Comparison of ENCODE assay signal across 31 mouse cellular contexts in the genomic region with DNA sequence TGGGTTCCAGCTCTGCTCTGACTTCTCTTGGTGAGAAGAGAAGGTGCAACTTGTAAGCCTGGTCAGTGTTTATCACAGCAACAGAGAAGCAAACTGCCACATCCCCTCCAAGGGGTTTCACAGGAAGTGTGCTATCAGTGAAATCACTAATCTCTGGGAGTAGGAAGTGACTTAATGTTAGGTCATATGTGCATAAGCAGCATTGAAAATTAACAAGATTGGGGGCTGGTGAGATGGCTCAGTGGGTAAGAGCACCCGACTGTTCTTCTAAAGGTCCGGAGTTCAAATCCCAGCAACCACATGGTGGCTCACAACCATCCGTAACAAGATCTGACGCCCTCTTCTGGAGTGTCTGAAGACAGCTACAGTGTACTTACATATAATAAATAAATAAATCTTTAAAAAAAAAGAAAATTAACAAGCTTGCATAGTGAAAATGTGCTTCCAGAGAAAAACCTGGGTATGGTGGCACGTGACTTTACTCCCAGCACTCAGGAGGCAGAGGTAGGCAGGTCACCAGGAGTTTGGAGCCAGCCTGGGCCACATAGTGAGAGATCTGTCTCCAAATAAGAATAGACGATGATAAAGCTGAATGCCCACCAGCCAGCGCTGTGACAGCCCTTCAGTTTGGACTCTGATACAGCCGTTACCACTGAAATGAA. TPM values are rescaled to one million over a fixed set of nuclear protein-coding genes. Genes with fewer than 3 reads are reported as not detected.
DNase-seq lines count a peak whose midpoint lies in the region; ATAC-seq and TF ChIP-seq lines count a peak whose summit lies in the region.
"Had no signal": no experiment of that assay in that cellular context is flagged by ENCODE, and none has a peak within 500 bp of the region (broad histone marks: within the 10 kb centered on the region; RNA-seq: fewer than 3 reads in every experiment).

No protein-coding gene starts in this region.

- H3K9me3 ChIP-seq in limb, embryonic 10.5 days (replicated peaks) = peaks cover 8% of the 10 kb centered on the region; the same call in 1 of the 2 replicates
- peaks cover 3% of the 10 kb centered on the region; the same call in 1 of the 2 replicates for H3K9me3 ChIP-seq in heart, embryonic 12.5 days (replicated peaks)
- H3K9me3 ChIP-seq: forebrain, embryonic 15.5 days; hindbrain, embryonic 15.5 days had no signal

- H3K4me2 ChIP-seq in heart, embryonic 12.5 days = no peak overlapping the region
- H3K4me2 ChIP-seq: embryonic facial prominence, embryonic 13.5 days; forebrain, embryonic 12.5 days; forebrain, embryonic 15.5 days; heart, embryonic 13.5 days; hindbrain, embryonic 15.5 days; intestine, embryonic 15.5 days had no signal

- 58% methylated on average over 8 of the region's 8 CpGs for WGBS in bone marrow, adult 2 months
- 89% methylated on average over 8 of the region's 8 CpGs for WGBS in limb, embryonic 10.5 days
- 80% methylated on average over 8 of the region's 8 CpGs for WGBS in heart, embryonic 12.5 days

- peak; percentile 96 for DNase-seq in 416B (ENCODE audit: low read depth)
- DNase-seq in A20 (ENCODE audit: low read depth, low spot score) = peak; percentile 29
- DNase-seq in limb, embryonic 10.5 days (ENCODE audit: low spot score) = no peak
- no peak for DNase-seq in urinary bladder, adult 18-20 months (ENCODE audit: low spot score in 2 of 2)
- DNase-seq in left cerebral cortex, postnatal 10 days (ENCODE audit: extremely low spot score in 1 of 2, low spot score in 2 of 2) = no peak
- DNase-seq: adrenal gland, postnatal 10 days; adrenal gland, postnatal 36 days; B cell, adult 2 months; cerebellum, adult 11 months; cerebellum, adult 2 months; cerebellum, adult 9-11 months; cerebellum, postnatal 25 days; embryo, embryonic 11 days; gastrocnemius, postnatal 25 days; heart, postnatal 14 days; heart, postnatal 4 days had no signal

- no peaks in the 10 kb centered on the region for H3K27me3 ChIP-seq in limb, embryonic 10.5 days (ENCODE audit: low read depth, poor library complexity, severe bottlenecking)
- H3K27me3 ChIP-seq in heart, embryonic 12.5 days (replicated peaks) = no peaks in the 10 kb centered on the region
- H3K27me3 ChIP-seq: CH12.LX; embryonic facial prominence, embryonic 13.5 days; forebrain, embryonic 12.5 days; forebrain, embryonic 15.5 days; heart, embryonic 13.5 days; hindbrain, embryonic 15.5 days; intestine, embryonic 15.5 days had no signal

- intact Hi-C loops in left cerebral cortex, postnatal 10 days (cut with DNase I) = loop anchor here (5.0 kb wide), 1 partner anchor 77 kb away; no protein-coding TSS in a partner anchor

- H3K4me1 ChIP-seq in bone marrow, adult 2 months (ENCODE audit: control insufficient read depth, insufficient read depth, low read length) = no peaks in the 10 kb centered on the region; the same call in 1 of the 2 replicates
- H3K4me1 ChIP-seq in limb, embryonic 10.5 days = no peaks in the 10 kb centered on the region
- no peaks in the 10 kb centered on the region for H3K4me1 ChIP-seq in heart, embryonic 12.5 days (replicated peaks)
- H3K4me1 ChIP-seq: embryonic facial prominence, embryonic 10.5 days; embryonic facial prominence, embryonic 13.5 days; forebrain, embryonic 12.5 days; forebrain, embryonic 15.5 days; heart, embryonic 13.5 days; hindbrain, embryonic 15.5 days; intestine, embryonic 15.5 days had no signal

- peak; percentile 39; the same call in 1 of the 2 replicates for ATAC-seq in megakaryocyte, adult 5-6 weeks (ENCODE audit: poor library complexity, severe bottlenecking)
- no peak for ATAC-seq in heart, embryonic 12.5 days (ENCODE audit: insufficient number of reproducible peaks, low FRiP score)
- ATAC-seq: activated CD4-positive, CD25-positive, alpha-beta regulatory T cell, adult 4 months; forebrain, embryonic 15.5 days had no signal

- no peak overlapping the region for H3K9ac ChIP-seq in heart, embryonic 12.5 days
- H3K9ac ChIP-seq: embryonic facial prominence, embryonic 13.5 days; forebrain, embryonic 12.5 days; forebrain, embryonic 15.5 days; heart, embryonic 13.5 days; hindbrain, embryonic 15.5 days; intestine, embryonic 15.5 days had no signal

- no peak for TF ChIP-seq POLR2A in bone marrow, adult 2 months (IDR thresholded peaks at IDR 0.05; ENCODE audit: borderline replicate concordance, control insufficient read depth, low read depth, low read length)

- peak overlapping the region; percentile 81 for H3K27ac ChIP-seq in bone marrow, adult 2 months (ENCODE audit: control insufficient read depth, insufficient read depth, low read depth, low read length, poor library complexity)
- H3K27ac ChIP-seq in limb, embryonic 10.5 days = no peak overlapping the region
- H3K27ac ChIP-seq in heart, embryonic 12.5 days (ENCODE audit: poor library complexity, severe bottlenecking) = no peak overlapping the region
- H3K27ac ChIP-seq: embryonic facial prominence, embryonic 10.5 days; embryonic facial prominence, embryonic 13.5 days; forebrain, embryonic 12.5 days; forebrain, embryonic 15.5 days; heart, embryonic 13.5 days; hindbrain, embryonic 15.5 days; intestine, embryonic 15.5 days had no signal

- no peak for TF ChIP-seq CTCF in bone marrow, adult 2 months (IDR thresholded peaks at IDR 0.05; ENCODE audit: control insufficient read depth, insufficient read depth, low read length)

- no peaks in the 10 kb centered on the region for H3K36me3 ChIP-seq in limb, embryonic 10.5 days
- H3K36me3 ChIP-seq in heart, embryonic 12.5 days = no peaks in the 10 kb centered on the region
- H3K36me3 ChIP-seq: embryonic facial prominence, embryonic 10.5 days; embryonic facial prominence, embryonic 13.5 days; forebrain, embryonic 12.5 days; forebrain, embryonic 15.5 days; heart, embryonic 13.5 days; hindbrain, embryonic 15.5 days; intestine, embryonic 15.5 days had no signal

- H3K4me3 ChIP-seq in bone marrow, adult 2 months (replicated peaks; ENCODE audit: control insufficient read depth, low read depth, low read length) = no peak overlapping the region
- H3K4me3 ChIP-seq in limb, embryonic 10.5 days = no peak overlapping the region
- no peak overlapping the region for H3K4me3 ChIP-seq in heart, embryonic 12.5 days
- H3K4me3 ChIP-seq: embryonic facial prominence, embryonic 10.5 days; embryonic facial prominence, embryonic 13.5 days; erythroblast, embryonic 14.5 days; forebrain, embryonic 12.5 days; forebrain, embryonic 15.5 days; heart, embryonic 13.5 days; hindbrain, embryonic 15.5 days; intestine, embryonic 15.5 days had no signal

RNA-seq across cellular contexts. Expression of a gene that starts 8.9 kb away (rescaled TPM):
- polyA plus RNA-seq in bone marrow, adult 2 months (2011; ENCODE audit: insufficient read depth, insufficient read length, low replicate concordance, missing spikeins) = 89.7 and 103 TPM in 2 replicates
- 5.5 and 10.9 TPM in 2 replicates for total RNA-seq in megakaryocyte, adult 5-6 weeks (2015)
- total RNA-seq in megakaryocyte, adult 5-6 weeks (2017) = 4.4 and 6.6 TPM in 2 replicates
- 16.7 and 22.9 TPM in 2 replicates for polyA plus RNA-seq in limb, embryonic 10.5 days (2016; fragmentation: Nextera tagmentation; extraction: Ambion mirVana)
- polyA plus RNA-seq in heart, embryonic 12.5 days (2016; fragmentation: Nextera tagmentation; extraction: Ambion mirVana) = 28.9 and 31.6 TPM in 2 replicates
- total RNA-seq in left cerebral cortex, postnatal 10 days (2021) = under 1 TPM; 0.61 to 0.75 TPM

RNA-seq across cellular contexts. Expression of a gene that starts 12.2 kb away (rescaled TPM):
- polyA plus RNA-seq in bone marrow, adult 2 months (2011; ENCODE audit: insufficient read depth, insufficient read length, low replicate concordance, missing spikeins) = 10.5 and 23.3 TPM in 2 replicates
- 19.7 and 22.1 TPM in 2 replicates for total RNA-seq in megakaryocyte, adult 5-6 weeks (2015)
- total RNA-seq in megakaryocyte, adult 5-6 weeks (2017) = 22.8 and 24.8 TPM in 2 replicates
- polyA plus RNA-seq in limb, embryonic 10.5 days (2016; fragmentation: Nextera tagmentation; extraction: Ambion mirVana) = 47.1 and 47.3 TPM in 2 replicates
- polyA plus RNA-seq in heart, embryonic 12.5 days (2016; fragmentation: Nextera tagmentation; extraction: Ambion mirVana) = 43.8 and 45.2 TPM in 2 replicates
- total RNA-seq in left cerebral cortex, postnatal 10 days (2021) = 10 to 100 TPM; 40.9 to 42.3 TPM

RNA-seq across cellular contexts. Expression of a gene that starts 27.5 kb away (rescaled TPM):
- 39.9 and 54.1 TPM in 2 replicates for polyA plus RNA-seq in bone marrow, adult 2 months (2011; ENCODE audit: insufficient read depth, insufficient read length, low replicate concordance, missing spikeins)
- 85.2 and 95.7 TPM in 2 replicates for total RNA-seq in megakaryocyte, adult 5-6 weeks (2015)
- 29.7 and 42.0 TPM in 2 replicates for total RNA-seq in megakaryocyte, adult 5-6 weeks (2017)
- polyA plus RNA-seq in limb, embryonic 10.5 days (2016; fragmentation: Nextera tagmentation; extraction: Ambion mirVana) = 233 and 257 TPM in 2 replicates
- 102 and 104 TPM in 2 replicates for polyA plus RNA-seq in heart, embryonic 12.5 days (2016; fragmentation: Nextera tagmentation; extraction: Ambion mirVana)
- 10 to 100 TPM; 63.0 to 63.7 TPM for total RNA-seq in left cerebral cortex, postnatal 10 days (2021)

RNA-seq across cellular contexts. Expression of a gene that starts 43.5 kb away (rescaled TPM):
- not detected in 2 replicates for polyA plus RNA-seq in bone marrow, adult 2 months (2011; ENCODE audit: insufficient read depth, insufficient read length, low replicate concordance, missing spikeins)
- not detected in 2 replicates for total RNA-seq in megakaryocyte, adult 5-6 weeks (2015)
- total RNA-seq in megakaryocyte, adult 5-6 weeks (2017) = not detected in 2 replicates
- 0.10 and 0.18 TPM in 2 replicates for polyA plus RNA-seq in limb, embryonic 10.5 days (2016; fragmentation: Nextera tagmentation; extraction: Ambion mirVana)
- 0.17 TPM in 1 of 2 replicates, not detected in the other for polyA plus RNA-seq in heart, embryonic 12.5 days (2016; fragmentation: Nextera tagmentation; extraction: Ambion mirVana)
- under 1 TPM; 0.21 to 0.39 TPM for total RNA-seq in left cerebral cortex, postnatal 10 days (2021)
- total RNA-seq: CH12.LX; gastrocnemius, adult 8-10 months had no signal
- polyA plus RNA-seq: erythroblast, embryonic 14.5 days; hindbrain, embryonic 11.5 days had no signal

RNA-seq across cellular contexts. Expression of a gene that starts 45.4 kb away (rescaled TPM):
- not detected in 2 replicates for polyA plus RNA-seq in bone marrow, adult 2 months (2011; ENCODE audit: insufficient read depth, insufficient read length, low replicate concordance, missing spikeins)
- total RNA-seq in megakaryocyte, adult 5-6 weeks (2015) = not detected in 2 replicates
- not detected in 2 replicates for total RNA-seq in megakaryocyte, adult 5-6 weeks (2017)
- polyA plus RNA-seq in limb, embryonic 10.5 days (2016; fragmentation: Nextera tagmentation; extraction: Ambion mirVana) = 0.89 and 2.4 TPM in 2 replicates
- polyA plus RNA-seq in heart, embryonic 12.5 days (2016; fragmentation: Nextera tagmentation; extraction: Ambion mirVana) = 391 and 421 TPM in 2 replicates
- under 1 TPM; 0.20 to 0.39 TPM for total RNA-seq in left cerebral cortex, postnatal 10 days (2021)
- total RNA-seq: CH12.LX had no signal
- polyA plus RNA-seq: activated CD4-positive, CD25-positive, alpha-beta regulatory T cell, adult 4 months; erythroblast, embryonic 14.5 days had no signal

Comparison
In these comparisons a context has a peak if more than half of its experiments do, and no peak if none do; other contexts are left out.
1. DNase-seq: peak in 416B (single experiment) and A20 (single experiment); none in limb, embryonic 10.5 days (single experiment), urinary bladder, adult 18-20 months (0 of 2) and left cerebral cortex, postnatal 10 days (0 of 2).